Mouse (Mus musculus): ENCODE results near the gene Fn3krp. TPM values are rescaled to one million over a fixed set of nuclear protein-coding genes. Genes with fewer than 3 reads are reported as not detected.

Fn3krp gene
- polyA plus RNA-seq (2012), result 3.3 and 3.5 TPM in 2 replicates

DNA sequence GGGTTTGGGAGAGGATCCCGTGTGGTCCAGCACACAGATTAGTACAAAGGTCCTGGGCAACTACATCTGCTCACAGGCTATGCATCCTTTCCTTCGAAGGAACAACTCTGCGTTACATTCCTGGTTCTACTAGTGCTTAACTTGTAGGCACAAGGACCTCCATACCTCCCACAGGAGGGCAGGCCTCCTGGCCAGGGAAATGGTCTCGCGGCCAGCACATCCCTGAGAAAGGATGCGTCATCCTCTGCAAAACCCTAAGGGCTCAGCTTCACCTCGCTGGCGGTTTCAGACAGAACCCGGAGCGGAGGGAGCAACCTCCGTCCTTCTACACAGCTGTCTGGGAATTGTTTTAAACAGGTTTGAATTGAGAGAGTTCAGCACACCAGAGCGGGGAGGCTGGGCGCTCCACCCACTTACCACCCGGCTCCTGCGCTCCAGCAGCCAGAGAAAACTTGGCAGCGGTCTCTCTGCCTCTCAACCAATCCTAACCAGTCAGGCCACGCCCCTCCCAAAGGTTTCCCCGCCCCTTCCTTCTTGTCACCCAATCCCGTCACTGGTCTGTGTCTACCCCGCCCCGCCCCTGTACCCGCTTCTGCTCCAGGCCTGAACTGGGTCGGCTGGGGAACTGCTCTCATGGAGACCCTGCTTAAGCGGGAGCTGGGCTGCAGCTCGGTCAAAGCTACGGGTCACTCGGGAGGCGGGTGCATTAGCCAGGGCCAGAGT is at the start of gene Fn3krp:
TSS of gene Fn3krp (plus strand) at position 572 of the 723 bp plus-strand sequence.
- TF ChIP-seq GATA1 (IDR thresholded peaks at IDR 0.05; ENCODE audit: low read length), result no peak

- no peak for TF ChIP-seq GATA1 (IDR thresholded peaks at IDR 0.05; ENCODE audit: low read length)
These were observed 47.9 kb upstream of the Fn3krp start for GRCm38 (mm10) chr11:121373305-121373704.

DNA sequence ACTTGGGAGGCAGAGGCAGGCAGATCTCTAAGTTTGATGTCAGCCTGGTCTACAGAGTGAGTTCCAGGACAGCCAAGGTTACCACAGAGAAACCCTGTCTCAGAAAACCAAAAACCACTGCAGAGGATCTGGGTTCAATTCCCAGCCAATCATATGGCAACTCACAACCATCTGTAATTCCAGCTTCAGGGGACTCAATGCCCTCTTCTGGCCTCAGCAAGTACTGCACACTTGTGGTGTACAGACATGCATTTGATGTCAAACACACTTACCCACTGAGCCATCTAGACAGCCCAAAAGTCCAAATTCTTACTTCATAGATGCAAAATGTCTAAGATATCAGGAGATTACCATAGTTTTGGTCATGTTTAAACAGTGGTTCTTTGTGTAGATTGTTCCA is 42.6 kb upstream of the Fn3krp start:
- no peak for TF ChIP-seq GATA1 (IDR thresholded peaks at IDR 0.05; ENCODE audit: low read length)

GRCm38 (mm10) chr11:121380294-121380693 is 40.9 kb upstream of the Fn3krp start:
- TF ChIP-seq GATA1 (IDR thresholded peaks at IDR 0.05; ENCODE audit: low read length), result no peak

- TF ChIP-seq GATA1 (IDR thresholded peaks at IDR 0.05; ENCODE audit: low read length), result no peak
These were observed 33.2 kb upstream of the Fn3krp start, which contains the start of gene Rab40b for GRCm38 (mm10) chr11:121387750-121388553. Gene Rab40b, minus strand, starts transcription at chr11:121388251.

- TF ChIP-seq GATA1 (IDR thresholded peaks at IDR 0.05; ENCODE audit: low read length), result no peak
These were observed 32.7 kb upstream of the Fn3krp start for GRCm38 (mm10) chr11:121388554-121388945.

- TF ChIP-seq GATA1 (IDR thresholded peaks at IDR 0.05; ENCODE audit: low read length), result no peak
These were observed 30.4 kb upstream of the Fn3krp start for GRCm38 (mm10) chr11:121390793-121391192.

DNA sequence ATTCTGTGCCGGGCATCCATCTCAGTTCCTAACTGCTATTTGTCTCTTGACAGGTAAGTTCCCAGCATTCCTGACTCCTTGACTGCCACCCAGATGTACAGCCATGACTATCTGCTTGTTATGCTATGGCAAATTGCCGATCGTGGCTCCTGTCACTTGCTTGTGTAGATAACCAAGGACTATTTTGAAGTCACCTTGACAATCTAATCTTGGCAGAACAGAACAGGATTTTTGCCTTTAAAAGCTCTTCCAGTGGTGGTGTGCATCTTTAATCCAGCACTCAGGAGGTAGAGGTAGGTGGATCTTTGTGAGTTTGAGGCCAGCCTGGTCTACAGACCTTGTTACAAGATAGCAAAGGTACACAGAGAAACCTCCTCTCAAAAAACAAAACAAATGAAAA is 28.8 kb upstream of the Fn3krp start:
- no peak for TF ChIP-seq GATA1 (IDR thresholded peaks at IDR 0.05; ENCODE audit: low read length)

DNA sequence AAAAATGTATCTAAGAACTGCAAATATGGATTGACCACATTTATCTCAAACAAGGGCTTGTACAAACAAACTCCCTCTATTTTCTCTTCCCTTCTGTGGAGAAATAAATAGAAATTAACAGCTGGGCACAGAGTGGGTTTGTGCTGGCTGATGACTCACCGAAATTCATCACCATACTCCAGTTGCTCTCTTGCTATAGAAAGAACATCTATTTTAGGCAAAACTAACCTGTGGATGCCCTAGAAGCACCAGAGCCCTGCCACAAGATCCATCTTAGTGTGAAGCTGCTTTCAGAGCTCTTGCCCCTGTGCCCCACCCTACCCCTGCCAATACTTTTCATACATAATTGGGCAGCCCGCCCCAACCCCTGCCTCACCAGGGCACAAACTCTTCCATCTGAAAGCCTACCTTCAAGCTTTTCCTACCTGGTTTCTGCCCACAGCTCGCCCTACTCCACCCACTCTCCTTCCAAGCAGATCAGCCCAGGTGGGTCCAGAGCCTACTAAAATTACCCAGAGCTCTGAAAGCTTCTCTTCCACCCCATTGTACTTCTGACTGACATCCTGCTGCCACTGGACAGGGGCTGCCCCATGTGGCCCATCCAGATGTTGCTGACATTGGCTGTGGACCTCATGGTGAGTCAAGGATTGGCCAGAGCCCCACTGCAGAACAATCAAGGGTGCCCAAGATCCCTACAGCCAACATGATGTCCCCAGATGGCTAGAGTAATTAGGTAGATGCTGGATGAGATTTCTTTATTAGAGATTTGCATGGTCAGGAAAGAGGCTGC is 13.6 kb upstream of the Fn3krp start:
- no peak for TF ChIP-seq GATA1 (IDR thresholded peaks at IDR 0.05; ENCODE audit: low read length)

- TF ChIP-seq GATA1 (IDR thresholded peaks at IDR 0.05; ENCODE audit: low read length), result no peak
These were observed 6.4 kb upstream of the Fn3krp start for GRCm38 (mm10) chr11:121414762-121415161.

DNA sequence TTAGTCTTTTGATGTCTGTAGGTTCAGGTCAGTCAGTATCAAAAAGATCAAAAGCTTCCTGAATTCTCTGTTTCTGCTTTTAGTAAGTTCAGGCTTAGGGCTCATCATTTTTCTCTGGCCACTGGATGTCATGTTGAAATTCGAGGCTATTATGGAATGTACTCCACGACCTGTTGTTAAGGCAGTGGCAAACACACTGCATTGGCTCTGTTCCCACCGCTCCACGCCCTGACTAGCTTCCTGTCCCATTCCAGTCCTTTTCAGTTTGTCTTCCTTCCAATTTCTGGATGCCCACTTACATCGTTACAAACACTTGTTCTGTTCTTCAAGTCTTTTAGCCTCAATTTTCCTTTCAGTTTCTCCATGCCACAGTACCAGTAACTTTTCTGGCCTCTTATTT is 5.8 kb upstream of the Fn3krp start:
- TF ChIP-seq GATA1 (IDR thresholded peaks at IDR 0.05; ENCODE audit: low read length), result no peak

DNA sequence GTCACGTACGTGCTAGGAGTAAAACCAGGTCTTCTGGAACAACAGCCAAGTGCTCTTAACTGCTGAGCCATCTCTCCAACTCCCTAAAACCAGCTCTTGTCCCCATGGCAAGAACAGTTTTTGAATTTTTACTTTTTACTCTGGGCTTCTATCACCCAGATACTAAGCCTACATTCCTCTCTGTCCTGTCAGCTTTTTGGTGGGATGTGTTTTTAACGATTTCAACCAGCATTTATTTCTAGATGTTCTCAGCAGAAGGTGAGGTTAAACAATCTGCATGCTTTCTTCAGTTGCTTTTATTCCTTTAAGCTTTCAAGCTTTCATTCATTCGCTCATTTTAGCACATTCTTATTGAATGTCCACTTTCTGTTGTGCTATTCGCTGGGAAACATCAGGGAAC is 3.2 kb upstream of the Fn3krp start:
- TF ChIP-seq GATA1 (IDR thresholded peaks at IDR 0.05; ENCODE audit: low read length), result no peak

- no peak for TF ChIP-seq GATA1 (IDR thresholded peaks at IDR 0.05; ENCODE audit: low read length)
These were observed 2.3 kb upstream of the Fn3krp start for GRCm38 (mm10) chr11:121418932-121419331.

GRCm38 (mm10) chr11:121420379-121420778 is 822 bp upstream of the Fn3krp start:
- no peak for TF ChIP-seq GATA1 (IDR thresholded peaks at IDR 0.05; ENCODE audit: low read length)

DNA sequence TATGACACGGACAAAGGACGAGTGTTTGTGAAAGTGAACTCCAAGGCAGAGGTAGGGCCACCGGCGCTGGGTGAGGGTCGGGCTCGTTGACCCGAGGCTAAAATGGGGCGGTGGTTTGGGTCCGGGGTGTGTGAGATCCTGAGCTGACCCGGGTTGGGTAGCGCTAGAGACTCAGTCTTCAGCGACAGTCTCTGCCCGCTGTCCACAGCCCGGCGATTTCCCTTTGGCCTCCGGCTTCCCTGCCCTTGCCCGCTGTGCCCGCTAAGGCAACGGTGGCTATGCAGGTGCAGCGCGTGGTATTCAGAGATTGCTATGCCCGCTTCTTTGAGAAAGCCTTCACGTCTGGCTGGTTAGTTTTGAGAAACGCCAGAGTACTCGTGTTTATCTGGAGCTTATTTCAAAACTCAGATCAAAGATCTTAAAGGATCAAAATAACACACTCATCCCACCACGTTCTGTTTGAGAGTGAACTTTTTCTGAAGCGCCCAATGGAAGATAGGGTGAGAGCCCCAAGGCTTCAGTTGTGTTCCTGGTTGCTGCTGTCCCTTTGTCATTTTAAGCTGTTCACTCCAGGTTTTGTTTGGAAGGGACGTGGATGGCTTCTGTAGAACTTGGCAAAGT is 462 bp downstream of the Fn3krp start:
- no peak for TF ChIP-seq GATA1 (IDR thresholded peaks at IDR 0.05; ENCODE audit: low read length)

Measured in G1E-ER4 (cell line).